Mouse (Mus musculus) kidney, embryonic 14.5 days (tissue): ENCODE data around the gene Bcl2l13. TPM values are rescaled to one million over a fixed set of nuclear protein-coding genes. Genes with fewer than 3 reads are reported as not detected.
A peak's percentile ranks its signal among the peaks of the same experiment; 100 is the strongest.
"Not testable (repeated sequence)": the region's sequence is repeated elsewhere in the genome, so short reads cannot be mapped to it uniquely, and the experiment has no call there.

Experiments
- ATAC-seq: fragments of 200-750 bp; cut with Nextera tagmentation; 2 replicates; pipeline ENCODE4 v1.8.0; 2017; ENCODE audit warnings: moderate number of reproducible peaks, mild to moderate bottlenecking, moderate TSS enrichment, moderate library complexity; ENCODE audit not compliant: low FRiP score, low TSS enrichment
- H3K27ac ChIP-seq: fragments of 300-500 bp; sonication (generic); 2 replicates; pipeline ENCODE4 v1.5.1; 2014; ENCODE audit warnings: low read depth, mild to moderate bottlenecking, low read length, moderate library complexity, mixed read lengths
- H3K27me3 ChIP-seq: fragments of 300-500 bp; sonication (generic); 2 replicates; pipeline ENCODE4 v1.6.1; 2014; ENCODE audit warnings: mild to moderate bottlenecking, low read length; ENCODE audit not compliant: control insufficient read depth, insufficient read depth
- H3K36me3 ChIP-seq: fragments of 300-500 bp; sonication (generic); 2 replicates; pipeline ENCODE4 v1.6.1; 2014; ENCODE audit warnings: low read length, mixed read lengths; ENCODE audit not compliant: control insufficient read depth, insufficient read depth
- H3K4me1 ChIP-seq: fragments of 300-500 bp; sonication (generic); 2 replicates; pipeline ENCODE4 v1.6.1; 2014; ENCODE audit warnings: low read length, mixed read lengths; ENCODE audit not compliant: control insufficient read depth, insufficient read depth
- H3K4me2 ChIP-seq: fragments of 300-500 bp; sonication (generic); replicated peaks from 2 replicates; pipeline ENCODE4 v1.6.1; 2014; ENCODE audit warnings: low read depth, mild to moderate bottlenecking, low read length
- H3K4me3 ChIP-seq: fragments of 300-500 bp; sonication (generic); 2 replicates; pipeline ENCODE4 v1.5.1; 2014; ENCODE audit warnings: mild to moderate bottlenecking, low read length
- H3K9ac ChIP-seq: fragments of 300-500 bp; sonication (generic); 2 replicates; pipeline ENCODE4 v1.6.1; 2014; ENCODE audit warnings: low read depth, mild to moderate bottlenecking, low read length, moderate library complexity
- H3K9me3 ChIP-seq: fragments of 300-500 bp; sonication (generic); 2 replicates; pipeline ENCODE4 v1.6.1; 2016; ENCODE audit warnings: low read length; ENCODE audit not compliant: control insufficient read depth
- WGBS: fragments of 180-500 bp; shearing (Covaris S2); extraction: QIAGEN DNeasy Blood & Tissue Kit; methylation state at CpG from one replicate; pipeline ENCODE4 v1.1.7; 2014; 5-methylcytosine and 5-hydroxymethylcytosine counted together
- polyA plus RNA-seq: library from polyadenylated mRNA; unstranded; fragments of >200 nt; fragmentation: Nextera tagmentation; extraction: Ambion mirVana; gene quantifications from 2 replicates; pipeline ENCODE4 v1.2.1, GENCODE M21; 2014

Gene Bcl2l13
- polyA plus RNA-seq, 1 experiment from 2014 or later: 34.0 TPM

DNA sequence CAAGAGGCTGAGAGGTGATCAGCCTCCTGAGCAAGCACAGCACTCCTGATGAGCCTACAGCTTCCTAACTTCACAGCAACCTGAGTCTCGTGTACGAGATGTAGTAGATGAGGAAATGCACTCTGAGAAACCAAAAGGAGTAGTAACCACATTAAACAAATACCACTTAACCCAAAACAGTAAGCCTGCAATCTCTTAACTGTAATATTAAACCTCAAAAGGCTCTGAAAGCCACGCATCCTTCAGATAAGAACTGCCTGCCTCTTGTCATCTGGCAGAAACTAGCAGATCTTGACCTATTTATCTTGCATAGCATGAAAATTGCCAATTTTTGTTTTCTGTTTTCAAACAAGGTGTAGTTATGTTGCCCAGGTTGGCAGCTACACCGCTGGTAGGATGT lies 37.1 kb upstream of the Bcl2l13 start:
- no peak overlapping the region for H3K27ac ChIP-seq
- no peak for ATAC-seq
- no peak overlapping the region for H3K4me2 ChIP-seq
- no peaks in the 10 kb centered on the region for H3K27me3 ChIP-seq
- no peak overlapping the region for H3K4me3 ChIP-seq
- 91% methylated on average over 4 of the region's 4 CpGs for WGBS
- H3K4me1 ChIP-seq: no peaks in the 10 kb centered on the region
- no peaks in the 10 kb centered on the region for H3K9me3 ChIP-seq
- no peak overlapping the region for H3K9ac ChIP-seq
- H3K36me3 ChIP-seq: peaks cover 90% of the 10 kb centered on the region

DNA sequence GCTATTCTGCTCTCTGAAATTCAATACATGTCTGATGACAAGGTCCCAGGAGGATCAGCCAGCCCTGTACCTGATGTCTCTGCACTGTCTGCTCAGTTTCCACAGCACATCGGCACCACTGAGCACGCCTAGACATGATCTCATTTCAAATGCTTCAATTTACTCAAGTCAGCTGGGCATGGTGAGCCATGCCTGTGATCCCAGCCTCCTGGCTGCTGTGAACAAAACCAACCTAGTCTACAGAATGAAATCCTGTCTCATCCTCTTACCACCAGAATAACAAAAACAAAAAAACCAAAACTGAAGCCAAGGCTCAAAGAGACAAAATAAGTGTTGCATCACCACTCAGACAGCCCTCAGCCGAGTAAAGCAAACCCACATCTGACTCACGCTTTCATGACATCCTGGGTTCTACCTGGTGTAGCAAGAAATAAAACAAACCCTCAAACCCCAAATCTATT lies 36.4 kb upstream of the Bcl2l13 start:
- H3K27me3 ChIP-seq: no peaks in the 10 kb centered on the region
- H3K27ac ChIP-seq: no peak overlapping the region
- no peak overlapping the region for H3K4me2 ChIP-seq
- no peaks in the 10 kb centered on the region for H3K4me1 ChIP-seq
- H3K9ac ChIP-seq: no peak overlapping the region
- 88% methylated on average over 4 of the region's 4 CpGs for WGBS
- peaks cover 89% of the 10 kb centered on the region for H3K36me3 ChIP-seq
- H3K9me3 ChIP-seq: no peaks in the 10 kb centered on the region
- no peak overlapping the region for H3K4me3 ChIP-seq
- ATAC-seq: no peak

DNA sequence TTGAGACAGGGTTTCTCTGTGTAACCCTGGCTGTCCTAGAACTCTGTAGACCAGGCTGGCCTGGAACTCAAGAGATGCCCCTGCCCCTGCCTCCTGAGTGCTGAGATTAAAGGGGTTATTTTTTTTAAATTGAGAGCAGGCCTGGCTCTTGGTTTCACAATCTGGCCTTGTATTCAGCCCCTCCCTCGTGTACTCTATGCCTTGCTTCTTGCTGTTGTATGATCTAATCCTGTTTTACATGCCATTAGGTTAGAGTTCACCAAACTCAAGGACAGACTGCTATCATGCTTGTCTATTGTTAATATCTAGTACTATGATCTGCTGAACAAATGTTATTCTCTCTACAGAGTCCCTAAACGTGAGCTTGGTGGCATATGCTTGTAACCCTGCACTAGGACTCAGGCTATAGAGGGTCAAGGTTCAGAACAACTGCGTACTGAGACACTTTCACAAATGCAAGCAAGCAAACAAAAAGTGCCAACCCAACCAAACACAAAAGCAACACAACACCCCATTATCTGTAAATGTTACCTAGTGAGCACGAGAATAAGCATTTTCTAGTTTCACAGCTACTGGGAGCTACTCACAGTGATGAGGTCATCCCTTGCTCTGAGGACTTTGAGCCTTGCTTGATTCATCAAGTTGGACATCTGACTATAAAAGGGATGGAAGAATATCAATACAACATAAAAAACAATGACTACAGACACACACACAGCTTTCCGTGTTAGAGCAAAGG lies 28.8 kb upstream of the Bcl2l13 start:
- 90% methylated on average over 5 of the region's 5 CpGs for WGBS
- Histone ChIP-seq H3K9ac (no peak overlapping the region), H3K27ac (no peak overlapping the region), H3K4me3 (no peak overlapping the region), H3K4me1 (no peaks in the 10 kb centered on the region), H3K27me3 (no peaks in the 10 kb centered on the region), H3K9me3 (no peaks in the 10 kb centered on the region), H3K4me2 (no peak overlapping the region), H3K36me3 (peaks cover 73% of the 10 kb centered on the region)
- ATAC-seq: no peak

DNA sequence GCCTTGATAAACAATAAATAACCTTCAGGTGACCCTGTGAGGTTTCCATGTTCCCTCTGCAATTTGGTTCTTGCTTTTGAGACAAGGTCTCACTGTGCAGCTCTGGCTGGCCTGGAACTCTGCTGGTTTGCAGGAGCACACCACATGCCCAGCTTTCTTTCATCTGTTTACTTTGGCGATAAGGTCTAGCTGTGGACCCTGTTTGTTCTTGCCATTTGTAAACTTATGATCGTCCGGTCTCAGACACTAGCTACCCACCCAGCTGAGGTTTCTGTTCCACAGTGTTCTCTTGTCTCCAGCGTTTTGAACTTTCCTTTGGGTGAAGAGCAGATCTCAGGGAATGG lies 28.3 kb upstream of the Bcl2l13 start:
- no peak for ATAC-seq
- Histone ChIP-seq H3K36me3 (peaks cover 68% of the 10 kb centered on the region), H3K27me3 (no peaks in the 10 kb centered on the region), H3K9me3 (no peaks in the 10 kb centered on the region), H3K4me1 (no peaks in the 10 kb centered on the region), H3K4me3 (no peak overlapping the region), H3K4me2 (no peak overlapping the region), H3K27ac (no peak overlapping the region), H3K9ac (no peak overlapping the region)
- WGBS: 94% methylated on average over 4 of the region's 4 CpGs

DNA sequence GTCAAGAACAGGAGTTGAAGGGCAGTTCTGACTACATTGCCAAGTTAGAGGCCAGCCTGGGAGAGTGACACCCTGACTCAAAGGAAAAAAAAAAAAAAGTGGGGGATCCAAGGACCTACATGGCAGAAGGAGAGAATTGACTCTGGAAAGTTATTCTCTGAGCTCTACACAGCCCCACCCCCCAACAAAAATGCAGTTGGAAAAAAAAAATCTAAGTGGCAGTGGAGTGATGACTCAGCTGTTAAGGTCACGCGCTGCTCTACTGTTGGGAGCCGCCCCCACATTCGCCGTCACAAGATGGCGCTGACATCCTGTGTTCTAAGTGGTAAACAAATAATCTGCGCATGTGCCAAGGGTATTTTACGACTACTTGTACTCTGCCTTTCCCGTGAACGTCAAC lies 24.0 kb upstream of the Bcl2l13 start:
- H3K9me3 ChIP-seq, H3K27me3 ChIP-seq, H3K4me2 ChIP-seq, H3K4me3 ChIP-seq, H3K4me1 ChIP-seq, H3K9ac ChIP-seq, ATAC-seq, H3K27ac ChIP-seq: not testable (repeated sequence)
- peaks cover 29% of the 10 kb centered on the region for H3K36me3 ChIP-seq
- WGBS: 97% methylated on average over 6 of the region's 10 CpGs

DNA sequence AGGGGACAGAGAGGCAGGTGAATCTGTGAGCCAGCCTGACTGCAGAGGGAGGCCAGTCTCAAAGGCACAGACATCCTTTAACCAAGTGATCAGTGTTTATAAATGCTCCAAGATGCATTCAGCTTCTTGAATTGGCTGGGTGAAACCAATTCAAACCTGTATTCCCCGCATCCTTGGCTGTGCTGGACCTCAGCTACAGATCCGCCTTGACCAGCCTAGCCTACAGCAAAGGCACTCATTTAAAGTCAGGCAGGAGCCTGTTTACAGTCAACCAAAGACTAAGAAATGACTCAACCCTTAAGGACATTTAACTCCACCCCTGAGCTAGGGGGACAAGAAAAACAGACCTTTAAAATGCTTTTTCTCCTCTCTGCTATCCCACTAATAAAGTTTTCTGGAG lies 16.7 kb upstream of the Bcl2l13 start:
- Histone ChIP-seq H3K36me3 (peaks cover 18% of the 10 kb centered on the region), H3K4me2 (no peak overlapping the region), H3K4me3 (no peak overlapping the region), H3K9ac (no peak overlapping the region), H3K9me3 (peaks cover 4% of the 10 kb centered on the region; the same call in 1 of the 2 replicates), H3K27ac (no peak overlapping the region), H3K27me3 (no peaks in the 10 kb centered on the region), H3K4me1 (peaks cover 8% of the 10 kb centered on the region)
- 91% methylated on average over 2 of the region's 2 CpGs for WGBS
- no peak for ATAC-seq

DNA sequence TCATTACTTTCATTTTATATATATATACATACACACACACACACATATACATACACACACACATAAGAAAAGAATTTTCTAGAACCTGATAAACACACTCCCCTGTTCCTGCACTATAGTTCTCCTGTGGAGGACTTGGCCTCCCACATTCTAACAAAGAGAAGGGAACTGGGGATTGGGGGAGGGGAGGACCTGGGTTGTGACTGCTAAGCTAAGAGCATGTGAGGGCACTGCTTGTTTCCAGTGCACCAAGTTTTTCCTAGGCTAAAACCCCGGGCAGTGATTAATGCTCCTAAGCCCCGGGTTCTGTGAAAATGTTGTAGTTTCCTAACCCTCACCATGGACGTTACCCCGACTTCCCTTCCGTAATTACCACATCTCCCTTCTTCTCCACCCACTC lies 15.9 kb upstream of the Bcl2l13 start:
- 86% methylated on average over 5 of the region's 5 CpGs for WGBS
- ATAC-seq: no peak
- peaks cover 18% of the 10 kb centered on the region for H3K36me3 ChIP-seq
- H3K4me2 ChIP-seq: no peak overlapping the region
- no peak overlapping the region for H3K9ac ChIP-seq
- no peaks in the 10 kb centered on the region for H3K27me3 ChIP-seq
- H3K4me3 ChIP-seq: no peak overlapping the region
- peaks cover 8% of the 10 kb centered on the region for H3K4me1 ChIP-seq
- no peak overlapping the region for H3K27ac ChIP-seq
- peaks cover 4% of the 10 kb centered on the region; the same call in 1 of the 2 replicates for H3K9me3 ChIP-seq

DNA sequence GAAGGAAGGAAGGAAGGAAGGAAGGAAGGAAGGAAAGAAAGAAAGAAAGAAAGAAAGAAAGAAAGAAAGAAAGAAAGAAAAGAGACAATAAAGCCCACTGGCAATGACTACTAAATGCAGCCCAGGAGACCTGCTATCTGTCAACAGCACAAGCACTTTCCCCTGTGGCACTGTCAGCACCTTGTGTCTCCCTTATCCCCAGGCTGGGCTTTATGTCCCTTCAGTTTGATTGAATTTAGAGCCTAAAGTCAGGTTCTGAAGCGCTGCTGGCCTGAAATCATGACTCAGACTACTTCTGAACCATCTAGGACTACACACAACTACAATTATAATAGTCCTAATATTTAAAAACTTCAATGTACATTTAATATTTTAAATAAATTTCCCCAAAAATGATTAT lies 15.1 kb upstream of the Bcl2l13 start:
- ATAC-seq: no peak
- Histone ChIP-seq H3K9me3 (peaks cover 4% of the 10 kb centered on the region; the same call in 1 of the 2 replicates), H3K27ac (no peak overlapping the region), H3K4me2 (peak overlapping the region; percentile 68), H3K27me3 (no peaks in the 10 kb centered on the region), H3K4me3 (peak overlapping the region; percentile 96; the same call in 1 of the 2 replicates), H3K9ac (no peak overlapping the region), H3K36me3 (peaks cover 18% of the 10 kb centered on the region), H3K4me1 (peaks cover 8% of the 10 kb centered on the region)
- 100% methylated on average over 1 of the region's 1 CpGs for WGBS

DNA sequence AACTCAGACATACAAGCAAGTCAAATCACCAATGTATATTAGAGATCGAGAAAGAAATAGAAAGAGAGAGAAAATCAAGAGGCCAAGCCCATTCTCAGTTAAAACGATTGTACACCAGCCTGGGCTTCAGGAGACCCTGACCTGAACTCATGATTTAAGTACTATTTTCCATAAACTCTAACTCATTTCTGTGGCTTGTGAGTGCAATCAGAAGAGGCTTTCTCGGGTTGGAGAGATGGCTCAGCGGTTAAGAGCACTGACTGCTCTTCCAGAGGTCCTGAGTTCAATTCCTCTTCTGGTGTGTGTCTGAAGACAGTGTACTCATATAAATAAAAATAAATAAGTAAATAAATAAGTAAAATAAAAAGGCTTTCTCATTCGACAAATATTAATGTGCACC lies 14.3 kb upstream of the Bcl2l13 start:
- ATAC-seq: no peak
- Histone ChIP-seq H3K9me3 (peaks cover 4% of the 10 kb centered on the region; the same call in 1 of the 2 replicates), H3K4me2 (peak overlapping the region; percentile 68), H3K4me3 (peak overlapping the region; percentile 96), H3K36me3 (peaks cover 18% of the 10 kb centered on the region), H3K27me3 (no peaks in the 10 kb centered on the region), H3K4me1 (peaks cover 8% of the 10 kb centered on the region), H3K9ac (peak overlapping the region; percentile 80), H3K27ac (no peak overlapping the region)
- WGBS: 57% methylated on average over 5 of the region's 5 CpGs
